Mouse (Mus musculus) embryonic facial prominence, embryonic 11.5 days (tissue): ENCODE measurements around the gene Olfr352. TPM values are rescaled to one million over a fixed set of nuclear protein-coding genes. Genes with fewer than 3 reads are reported as not detected.

ENCODE experiments used
- ATAC-seq: fragments of 200-750 bp; cut with Nextera tagmentation; replicated peaks from 2 replicates; pipeline ENCODE4 v1.8.0; 2017; ENCODE audit warnings: low read depth; ENCODE audit not compliant: insufficient number of reproducible peaks, low FRiP score, low TSS enrichment
- DNase-seq: peaks from one replicate; pipeline ENCODE4 v3.0.0-alpha.2; 2015; ENCODE audit warnings: low spot score
- H3K27ac ChIP-seq: fragments of 300-500 bp; sonication (generic); replicated peaks from 2 replicates; pipeline ENCODE4 v1.5.1; 2014; ENCODE audit warnings: mild to moderate bottlenecking, low read depth, low read length, control low read depth
- H3K27me3 ChIP-seq: fragments of 300-500 bp; sonication (generic); 2 replicates; pipeline ENCODE4 v1.6.1; 2014; ENCODE audit warnings: mild to moderate bottlenecking, low read length, moderate library complexity, mixed read lengths; ENCODE audit not compliant: control insufficient read depth, insufficient read depth
- H3K36me3 ChIP-seq: fragments of 300-500 bp; sonication (generic); replicated peaks from 2 replicates; pipeline ENCODE4 v1.6.1; 2014; ENCODE audit warnings: low read depth, mild to moderate bottlenecking, low read length, moderate library complexity, mixed read lengths; ENCODE audit not compliant: control insufficient read depth, insufficient read depth
- H3K4me1 ChIP-seq: fragments of 300-500 bp; sonication (generic); 2 replicates; pipeline ENCODE4 v1.6.1; 2014; ENCODE audit warnings: low read length, mixed read lengths; ENCODE audit not compliant: control insufficient read depth, insufficient read depth
- H3K4me2 ChIP-seq: fragments of 300-500 bp; sonication (generic); 2 replicates; pipeline ENCODE4 v1.6.1; 2014; ENCODE audit warnings: low read depth, mild to moderate bottlenecking, control low read depth, low read length, moderate library complexity
- H3K4me3 ChIP-seq: fragments of 300-500 bp; sonication (generic); 2 replicates; pipeline ENCODE4 v1.5.1; 2014; ENCODE audit warnings: low read depth, low read length, control low read depth
- H3K9ac ChIP-seq: fragments of 300-500 bp; sonication (generic); replicated peaks from 2 replicates; pipeline ENCODE4 v1.6.1; 2014; ENCODE audit warnings: mild to moderate bottlenecking, control low read depth, low read length
- H3K9me3 ChIP-seq: fragments of 300-500 bp; sonication (generic); replicated peaks from 2 replicates; pipeline ENCODE4 v1.6.1; 2016; ENCODE audit warnings: mild to moderate bottlenecking, low read length, inconsistent platforms, mixed read lengths; ENCODE audit not compliant: control insufficient read depth
- WGBS: fragments of 180-500 bp; shearing (Covaris S2); extraction: QIAGEN DNeasy Blood & Tissue Kit; methylation state at CpG from one replicate; pipeline ENCODE4 v1.1.7; 2014; 5-methylcytosine and 5-hydroxymethylcytosine counted together
- polyA plus RNA-seq: library from polyadenylated mRNA; unstranded; fragments of >200 nt; fragmentation: Nextera tagmentation; extraction: Ambion mirVana; gene quantifications from 2 replicates; pipeline ENCODE4 v1.2.1, GENCODE M21; 2014

Olfr352 gene
- not detected in 2 replicates for polyA plus RNA-seq

DNA sequence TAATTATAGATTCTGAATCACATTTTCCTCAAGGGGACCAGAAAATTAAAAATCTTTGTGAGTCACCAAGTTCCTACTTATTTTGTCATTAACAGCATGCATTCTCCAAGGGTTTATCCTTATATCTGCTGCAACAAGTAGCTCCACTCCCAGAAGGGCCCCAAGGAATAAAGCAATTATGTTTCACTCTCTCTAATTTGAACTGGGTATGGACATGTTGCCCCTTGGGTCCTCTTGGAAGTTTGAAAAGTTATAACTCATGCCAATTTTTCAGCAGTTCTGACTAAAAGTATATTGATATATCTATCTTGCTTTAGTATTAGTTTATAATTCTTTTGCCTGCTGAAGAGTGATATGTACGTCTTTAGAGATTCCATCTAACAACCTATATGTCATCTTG is at the start of gene Olfr352:
Gene Olfr352 (plus strand): TSS at position 301 of the 400 bp plus-strand sequence.
- no peaks in the 10 kb centered on the region for H3K36me3 ChIP-seq
- DNase-seq (no peak), ATAC-seq (no peak)
- H3K9ac ChIP-seq: no peak within 1 kb of the TSS
- H3K4me1 ChIP-seq: no peaks in the 10 kb centered on the region
- H3K4me2 ChIP-seq: no peak within 1 kb of the TSS
- no peak within 1 kb of the TSS for H3K4me3 ChIP-seq
- 82% methylated on average over 1 of the region's 1 CpGs for WGBS
- no peaks in the 10 kb centered on the region for H3K27me3 ChIP-seq
- H3K9me3 ChIP-seq: peaks cover 4% of the 10 kb centered on the region; the same call in 1 of the 2 replicates
- no peak within 1 kb of the TSS for H3K27ac ChIP-seq

DNA sequence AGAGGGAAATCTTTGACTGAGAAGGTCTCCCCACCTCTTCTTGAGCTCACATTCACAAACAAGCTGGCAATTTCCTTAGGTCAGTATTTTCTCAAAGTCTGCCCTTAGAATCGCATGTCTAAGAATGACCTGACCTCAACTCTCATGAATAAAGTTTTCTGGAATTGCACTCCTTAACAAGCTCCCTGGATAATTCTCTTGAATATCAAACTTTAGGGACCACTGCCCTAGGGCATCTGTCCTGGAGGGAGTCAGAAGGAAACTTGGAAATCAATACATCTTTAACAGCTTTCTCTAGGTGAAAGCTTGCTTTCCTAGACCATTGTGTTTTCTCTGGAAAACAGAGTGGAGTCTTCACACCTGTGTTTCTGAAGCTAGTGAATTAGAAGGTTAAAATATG is 22.2 kb upstream of the Olfr352 start, which contains the start of gene Olfr350:
Gene Olfr350 (plus strand): TSS at position 301 of the 400 bp plus-strand sequence.
- Histone ChIP-seq H3K36me3 (no peaks in the 10 kb centered on the region), H3K27me3 (no peaks in the 10 kb centered on the region), H3K9me3 (no peaks in the 10 kb centered on the region; the same call in 1 of the 2 replicates), H3K4me1 (no peaks in the 10 kb centered on the region), H3K4me2 (no peak within 1 kb of the TSS), H3K9ac (no peak within 1 kb of the TSS), H3K4me3 (no peak within 1 kb of the TSS), H3K27ac (no peak within 1 kb of the TSS)
- DNase-seq (no peak), ATAC-seq (no peak)
- 79% methylated on average over 1 of the region's 1 CpGs for WGBS

DNA sequence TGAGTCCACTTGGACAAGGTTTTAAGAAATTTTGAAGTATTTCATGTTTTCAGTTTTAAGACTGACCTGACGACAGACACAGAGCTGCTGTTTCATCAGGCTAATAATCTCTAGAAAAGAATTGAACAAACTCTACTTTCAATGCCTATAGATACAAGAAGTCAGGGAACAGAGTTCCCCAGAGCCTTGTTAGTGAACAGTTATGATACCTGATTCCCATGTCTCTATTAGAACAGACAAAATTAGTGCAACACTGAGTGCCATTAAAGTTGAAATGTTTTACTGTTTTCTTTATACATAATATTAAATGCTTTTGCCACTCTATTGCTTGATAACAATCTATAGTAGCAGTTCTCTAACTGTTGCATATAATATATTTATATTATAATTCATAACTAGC is 5.7 kb upstream of the Olfr352 start, which contains the start of gene Olfr351:
Gene Olfr351 (minus strand): TSS at position 101 of the 400 bp plus-strand sequence.
- Histone ChIP-seq H3K27me3 (no peaks in the 10 kb centered on the region), H3K27ac (no peak within 1 kb of the TSS), H3K4me3 (no peak within 1 kb of the TSS), H3K4me2 (no peak within 1 kb of the TSS), H3K4me1 (no peaks in the 10 kb centered on the region), H3K36me3 (no peaks in the 10 kb centered on the region), H3K9ac (no peak within 1 kb of the TSS), H3K9me3 (peaks cover 4% of the 10 kb centered on the region; the same call in 1 of the 2 replicates)
- ATAC-seq (no peak), DNase-seq (no peak)
- 90% methylated on average over 1 of the region's 1 CpGs for WGBS

DNA sequence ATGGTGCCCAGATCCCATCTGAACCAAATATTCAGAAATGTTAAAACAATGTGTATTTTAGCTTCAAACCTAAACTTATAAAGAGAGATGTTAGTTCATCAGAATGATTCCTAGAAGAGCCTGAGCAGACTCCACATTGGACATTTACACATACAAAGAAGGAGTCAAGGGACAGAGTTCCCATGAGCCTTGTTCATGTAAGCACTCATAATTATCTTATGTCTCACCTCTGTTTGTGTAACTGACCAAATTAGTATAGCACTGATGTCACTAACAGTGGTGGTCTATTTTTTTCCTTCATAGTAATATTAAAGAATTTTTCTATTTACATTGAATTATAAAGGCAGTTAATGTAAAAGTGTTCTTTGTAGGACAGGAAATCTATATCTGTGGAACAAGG is 24.6 kb downstream of the Olfr352 start, which contains the start of gene Olfr353:
Gene Olfr353 (minus strand): TSS at position 101 of the 400 bp plus-strand sequence.
- Histone ChIP-seq H3K27ac (no peak within 1 kb of the TSS), H3K4me3 (no peak within 1 kb of the TSS), H3K9me3 (no peaks in the 10 kb centered on the region), H3K4me1 (no peaks in the 10 kb centered on the region), H3K27me3 (no peaks in the 10 kb centered on the region), H3K36me3 (no peaks in the 10 kb centered on the region), H3K4me2 (no peak within 1 kb of the TSS), H3K9ac (no peak within 1 kb of the TSS)
- DNase-seq (no peak), ATAC-seq (no peak)

DNA sequence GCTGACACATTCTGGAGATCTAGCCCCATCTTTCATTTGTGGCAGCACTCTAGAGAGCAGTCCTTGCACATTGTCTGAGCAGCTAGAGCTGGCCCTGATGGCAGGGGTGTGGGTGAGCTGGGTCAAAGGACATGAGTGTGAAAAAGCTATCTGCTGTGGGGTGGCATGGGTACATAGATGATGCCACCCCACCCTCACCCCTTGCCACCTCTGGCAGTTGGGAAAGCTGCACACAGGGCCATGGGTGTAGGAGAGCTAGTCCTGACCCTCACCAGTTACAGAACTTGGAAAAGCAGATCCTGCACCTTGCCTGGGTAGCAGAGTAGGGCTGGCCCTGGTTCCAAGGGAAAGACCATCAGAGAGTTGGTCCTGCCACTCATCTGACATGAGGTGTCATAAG is 28.9 kb downstream of the Olfr352 start:
- Histone ChIP-seq H3K27me3 (no peaks in the 10 kb centered on the region), H3K36me3 (no peaks in the 10 kb centered on the region), H3K27ac (no peak overlapping the region), H3K9ac (no peak overlapping the region), H3K4me3 (no peak overlapping the region), H3K9me3 (no peaks in the 10 kb centered on the region), H3K4me1 (no peaks in the 10 kb centered on the region), H3K4me2 (no peak overlapping the region)
- DNase-seq: no peak
- no peak for ATAC-seq

DNA sequence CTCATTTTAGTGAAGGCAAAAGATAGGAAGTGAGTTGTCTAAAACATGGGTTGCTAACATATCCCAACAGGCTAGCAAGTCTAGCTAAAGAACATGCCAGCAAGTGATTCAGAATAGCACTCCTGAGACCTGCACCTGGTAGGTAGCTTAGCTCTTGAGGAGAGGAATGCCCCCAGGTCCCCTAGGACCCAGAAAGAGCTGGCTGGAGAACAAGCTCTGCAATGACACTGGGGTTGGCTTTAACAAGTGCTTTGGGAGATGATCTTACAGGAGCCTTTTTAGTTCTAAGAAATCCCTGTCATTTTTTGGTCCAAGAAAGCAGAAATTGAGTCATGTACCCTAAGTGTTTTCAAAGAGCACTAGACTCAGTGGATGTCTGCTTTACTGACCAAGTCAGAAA is 37.1 kb downstream of the Olfr352 start, which contains the start of gene Olfr354:
Gene Olfr354 (plus strand): TSS at position 301 of the 400 bp plus-strand sequence.
- H3K9ac ChIP-seq: no peak within 1 kb of the TSS
- H3K4me3 ChIP-seq: no peak within 1 kb of the TSS
- no peaks in the 10 kb centered on the region for H3K27me3 ChIP-seq
- DNase-seq (no peak), ATAC-seq (no peak)
- no peak within 1 kb of the TSS for H3K27ac ChIP-seq
- H3K9me3 ChIP-seq: no peaks in the 10 kb centered on the region
- H3K4me2 ChIP-seq: no peak within 1 kb of the TSS
- no peaks in the 10 kb centered on the region for H3K4me1 ChIP-seq
- H3K36me3 ChIP-seq: no peaks in the 10 kb centered on the region

Other genes with a start within 250 kb of the Olfr352 start
- not detected in 2 replicates for gene Olfr345, start 228.4 kb upstream of the Olfr352 start, polyA plus RNA-seq
- gene Olfr346, start 182.7 kb upstream of the Olfr352 start, polyA plus RNA-seq: not detected in 2 replicates
- gene Olfr347, start 136.6 kb upstream of the Olfr352 start, polyA plus RNA-seq: not detected in 2 replicates
- not detected in 2 replicates for gene Olfr348, start 84.2 kb upstream of the Olfr352 start, polyA plus RNA-seq
- gene Olfr50, start 77.9 kb upstream of the Olfr352 start, polyA plus RNA-seq: not detected in 2 replicates
- not detected in 2 replicates for gene Olfr3, start 51.4 kb upstream of the Olfr352 start, polyA plus RNA-seq
- gene Olfr350, start 22.1 kb upstream of the Olfr352 start, polyA plus RNA-seq: not detected in 2 replicates
- not detected in 2 replicates for gene Olfr351, start 5.8 kb upstream of the Olfr352 start, polyA plus RNA-seq
- not detected in 2 replicates for gene Olfr353, start 24.5 kb downstream of the Olfr352 start, polyA plus RNA-seq
- gene Olfr354, start 37.2 kb downstream of the Olfr352 start, polyA plus RNA-seq: not detected in 2 replicates
- not detected in 2 replicates for gene Olfr355, start 60.4 kb downstream of the Olfr352 start, polyA plus RNA-seq
- gene Olfr356, start 68.7 kb downstream of the Olfr352 start, polyA plus RNA-seq: not detected in 2 replicates
- not detected in 2 replicates for gene Olfr357, start 125.4 kb downstream of the Olfr352 start, polyA plus RNA-seq
- not detected in 2 replicates for gene Olfr358, start 140.9 kb downstream of the Olfr352 start, polyA plus RNA-seq
- gene Olfr360, start 197.3 kb downstream of the Olfr352 start, polyA plus RNA-seq: not detected in 2 replicates
- gene Olfr361, start 220.8 kb downstream of the Olfr352 start, polyA plus RNA-seq: not detected in 2 replicates
- not detected in 2 replicates for gene Olfr362, start 249.4 kb downstream of the Olfr352 start, polyA plus RNA-seq